Mouse (Mus musculus) kidney, postnatal 25 days (tissue): ENCODE data around the gene Acbd4.

Source experiments
- DNase-seq, 2 experiments: peaks; one replicate each; pipeline ENCODE4 v3.0.0; 2021; ENCODE audit warnings: mixed read lengths in 2 of 2

The Acbd4 gene

GRCm38 (mm10) chr11:103101481-103101865 is at the start of gene Acbd4, which contains the start of gene Plcd3:
Acbd4 (plus strand) TSS chr11:103101682.
Plcd3 (minus strand) TSS chr11:103101658.
- DNase-seq = peak; percentile 93 to 94

DNA sequence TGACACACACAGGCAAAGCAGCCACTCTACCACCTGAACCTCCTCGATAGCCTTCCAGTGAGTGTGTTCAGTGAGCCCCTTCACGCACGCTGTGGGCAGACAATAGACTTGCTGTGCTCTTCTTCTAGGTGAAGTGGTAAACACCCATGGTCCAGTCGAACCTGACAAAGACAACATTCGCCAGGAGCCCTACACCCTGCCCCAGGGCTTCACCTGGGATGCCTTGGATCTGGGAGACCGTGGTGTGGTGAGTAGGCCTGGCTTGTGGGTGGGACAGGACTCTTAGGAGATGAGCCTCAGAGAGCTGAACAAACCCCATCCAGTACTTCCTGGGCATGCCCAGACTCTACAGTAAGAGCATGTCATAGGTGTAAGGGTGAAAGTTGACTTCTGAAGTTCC is 49.4 kb upstream of the Acbd4 start:
- DNase-seq = no peak

DNA sequence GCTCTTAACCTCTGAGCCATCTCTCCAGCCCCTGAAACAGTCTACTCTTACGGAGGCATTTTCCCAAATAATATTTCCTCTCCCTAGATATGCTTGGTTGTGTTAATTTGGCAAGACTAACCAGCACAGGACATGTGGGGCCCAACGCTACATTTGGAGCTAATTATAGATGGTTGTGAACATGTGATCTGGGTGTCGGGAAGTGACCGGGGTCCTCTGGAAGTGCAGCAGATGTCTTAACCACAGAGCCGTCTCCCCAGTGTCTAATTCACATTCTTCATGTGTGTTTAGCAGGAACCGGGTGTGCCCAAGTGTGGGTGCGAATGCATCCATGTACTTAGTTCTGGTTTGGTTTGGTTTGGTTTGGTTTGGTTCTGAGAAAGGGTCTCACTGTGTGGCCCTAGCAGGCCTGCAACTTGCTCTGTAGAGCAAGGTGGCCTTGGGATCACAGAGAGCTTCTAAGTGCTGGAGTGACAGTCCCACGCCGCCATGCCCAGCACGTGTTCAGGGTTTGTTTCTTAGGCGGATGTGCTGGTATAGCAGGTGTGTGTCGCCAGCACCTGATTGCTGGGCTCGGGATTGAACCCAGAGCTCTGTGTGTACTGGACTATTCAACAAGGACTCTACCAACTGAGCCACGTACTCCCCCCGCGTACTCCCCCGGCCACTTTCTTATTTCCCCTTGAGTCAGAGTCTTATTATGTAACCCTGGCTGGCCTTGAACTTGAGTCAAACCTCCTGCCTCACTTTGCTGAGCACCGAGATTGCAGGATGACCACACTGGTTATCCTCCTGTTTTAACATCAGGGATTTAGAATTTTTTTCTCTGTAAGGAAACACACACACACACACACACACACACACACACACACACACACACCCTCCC is 48.0 kb upstream of the Acbd4 start:
- no peak for DNase-seq

DNA sequence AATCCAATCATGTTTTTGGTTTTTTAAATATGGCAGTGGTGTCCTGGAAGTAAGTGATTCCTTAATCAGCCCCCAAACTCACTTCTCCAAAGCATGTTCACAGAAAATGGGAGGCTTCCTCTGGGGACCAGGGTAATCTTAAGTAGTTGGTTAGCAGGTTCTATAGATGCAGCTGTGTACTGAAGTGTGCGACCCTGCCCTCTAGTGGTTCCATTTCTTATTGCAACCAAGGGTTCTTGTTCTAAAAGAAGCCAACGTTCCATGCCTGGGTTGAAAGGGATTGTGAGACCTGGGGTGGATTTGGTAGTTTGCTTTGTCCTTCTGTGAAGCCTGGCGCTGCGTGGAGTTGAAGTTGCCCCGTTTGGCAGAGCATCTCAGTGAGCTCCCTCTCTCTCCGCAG is 46.7 kb upstream of the Acbd4 start:
- DNase-seq = peak; percentile 62 to 90

DNA sequence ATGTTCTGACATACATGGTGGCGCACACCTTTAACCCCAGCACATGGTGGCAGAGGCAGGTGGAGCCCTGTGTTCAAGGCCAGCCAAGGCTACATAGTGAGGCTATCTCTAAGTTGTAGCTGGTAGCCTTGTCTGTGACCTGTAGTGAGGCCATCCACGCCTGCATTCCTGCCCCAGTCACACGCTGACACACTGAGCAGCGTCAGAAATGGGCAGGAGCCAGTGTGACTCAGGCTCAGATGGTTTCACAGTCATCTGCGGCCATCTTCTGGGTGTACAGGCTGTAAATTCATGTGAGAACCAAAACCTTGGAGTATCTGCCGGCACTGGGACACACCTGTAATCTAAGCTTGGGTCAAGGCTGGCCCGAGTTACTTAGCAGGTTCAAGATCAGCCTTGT is 44.8 kb upstream of the Acbd4 start:
- no peak for DNase-seq

- DNase-seq = no peak
Observed at GRCm38 (mm10) chr11:103058499-103059085, 42.9 kb upstream of the Acbd4 start.

- peak in 1 of 2 experiments; percentile 23 for DNase-seq
Observed at GRCm38 (mm10) chr11:103066191-103067050, 35.1 kb upstream of the Acbd4 start.

- no peak for DNase-seq
Observed at GRCm38 (mm10) chr11:103067051-103067361, 34.5 kb upstream of the Acbd4 start.

GRCm38 (mm10) chr11:103067457-103068001 is 34.0 kb upstream of the Acbd4 start:
- DNase-seq = peak in 1 of 2 experiments; percentile 40

DNA sequence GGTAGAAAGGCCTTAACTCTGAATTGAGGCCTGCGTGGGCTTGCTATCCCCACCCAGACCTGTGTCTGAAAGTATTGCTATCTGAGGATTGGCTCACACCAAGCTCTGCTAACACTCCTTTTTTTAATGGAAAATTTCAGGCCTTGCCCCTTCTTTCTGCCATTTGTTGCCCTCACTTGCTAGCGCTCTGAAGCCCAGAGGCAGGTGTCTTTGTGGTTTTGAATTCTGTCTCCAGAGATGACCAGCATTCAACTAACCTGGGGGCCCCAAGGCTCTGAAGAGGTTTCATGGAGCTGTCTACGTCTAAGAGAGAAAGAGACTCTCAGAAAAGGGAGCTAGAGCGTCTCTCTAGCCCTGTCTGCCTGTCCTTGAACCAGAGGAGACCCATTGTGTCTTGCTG is 33.2 kb upstream of the Acbd4 start:
- peak in 1 of 2 experiments; percentile 8 for DNase-seq

- peak in 1 of 2 experiments; percentile 29 for DNase-seq
Observed at GRCm38 (mm10) chr11:103068884-103069283, 32.6 kb upstream of the Acbd4 start.

DNA sequence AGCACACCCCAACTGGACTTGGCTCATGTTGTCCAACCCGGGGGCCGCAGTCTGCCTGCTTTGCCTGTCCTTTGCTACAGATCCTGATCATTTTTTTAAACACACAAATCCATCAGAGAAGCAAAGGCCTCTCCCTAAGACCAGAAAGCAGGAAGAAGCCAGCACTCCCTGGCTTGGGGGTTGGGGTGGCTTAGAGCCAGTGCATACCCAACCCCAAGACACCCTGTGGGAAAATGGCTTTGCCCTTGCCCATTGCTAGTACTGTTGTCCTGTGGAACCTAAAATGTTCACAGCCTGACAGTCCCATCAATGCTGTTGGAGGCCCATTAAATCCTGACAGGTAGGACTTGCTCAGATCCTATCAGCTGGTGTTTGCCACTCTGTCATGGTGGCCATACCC is 31.8 kb upstream of the Acbd4 start:
- peak in 1 of 2 experiments; percentile 32 for DNase-seq

DNA sequence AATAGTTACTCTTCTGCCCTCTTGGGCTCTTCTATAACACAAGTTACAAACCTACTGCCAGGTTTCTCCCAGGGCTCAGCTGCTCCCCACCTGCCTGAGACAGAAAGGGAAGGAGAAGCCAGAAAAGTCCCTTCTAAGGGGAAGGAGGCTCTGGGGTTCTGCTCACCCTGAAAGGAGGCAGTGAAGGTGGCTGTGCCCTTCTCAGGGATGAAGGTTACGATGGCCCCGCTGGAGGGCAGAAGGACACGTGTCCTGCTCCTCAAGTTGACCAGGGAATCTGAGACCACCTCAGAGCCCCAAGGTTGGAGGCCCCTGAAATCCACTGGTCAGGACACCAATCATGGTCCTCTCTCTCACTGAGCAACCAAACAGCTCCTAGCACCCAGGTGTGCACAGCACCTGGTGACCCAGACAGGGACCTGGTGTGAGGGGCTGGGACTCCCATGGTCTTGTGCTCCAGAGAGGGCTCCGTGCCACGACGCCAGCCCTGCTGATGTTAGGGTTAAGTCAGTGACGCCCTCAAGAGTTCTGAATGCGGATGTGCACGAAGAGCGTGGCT is 31.1 kb upstream of the Acbd4 start:
- peak in 1 of 2 experiments; percentile 28 for DNase-seq

DNA sequence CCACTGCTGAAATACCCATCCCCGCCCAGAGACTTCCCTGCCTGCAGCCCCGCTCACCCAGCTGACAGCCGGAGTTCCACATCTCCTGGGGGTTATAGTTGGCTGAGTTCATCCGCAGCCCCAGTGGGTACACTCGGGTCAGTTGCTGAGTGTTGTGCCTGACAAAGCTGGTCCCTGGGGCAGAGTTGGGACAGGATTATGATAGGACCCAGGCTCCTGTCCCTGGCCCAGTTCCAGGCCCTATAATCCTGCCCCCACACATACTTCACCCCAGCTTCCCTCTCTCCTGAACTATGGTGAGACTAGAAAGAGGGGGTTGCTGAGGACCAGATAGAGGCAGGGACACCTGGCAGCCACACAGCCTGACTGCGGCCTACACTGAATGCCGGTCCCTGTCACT is 27.8 kb upstream of the Acbd4 start:
- DNase-seq = no peak

DNA sequence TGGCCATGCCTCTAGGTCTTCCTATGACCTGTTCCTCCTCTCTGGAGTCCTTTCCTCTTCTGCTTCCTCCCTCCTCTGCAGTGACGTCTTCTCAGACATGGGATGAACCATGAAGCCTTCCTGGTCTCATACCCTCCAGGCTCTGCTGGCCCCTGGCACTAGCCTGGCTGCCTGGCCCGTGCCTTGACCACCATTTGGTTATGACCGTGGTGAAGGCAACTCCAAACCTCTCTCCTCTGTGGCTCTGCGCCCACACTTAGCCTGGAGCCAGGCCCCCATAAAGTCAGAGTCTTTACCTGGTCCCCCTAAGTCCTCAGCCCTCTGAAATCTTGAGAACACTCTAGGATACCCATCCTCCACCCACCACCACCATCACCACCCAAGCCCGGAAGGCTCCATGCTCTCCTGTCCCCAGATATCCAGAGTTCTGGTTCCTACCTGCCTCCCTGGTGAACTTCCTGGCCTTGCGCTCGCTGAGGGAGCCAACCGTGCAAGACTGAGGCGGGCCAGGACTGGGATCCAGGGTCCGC is 27.3 kb upstream of the Acbd4 start:
- no peak for DNase-seq

GRCm38 (mm10) chr11:103074796-103075323 is 26.6 kb upstream of the Acbd4 start:
- DNase-seq = no peak

GRCm38 (mm10) chr11:103076010-103076409 is 25.5 kb upstream of the Acbd4 start:
- no peak for DNase-seq

GRCm38 (mm10) chr11:103076581-103076980 is 24.9 kb upstream of the Acbd4 start:
- no peak for DNase-seq

- no peak for DNase-seq
Observed at GRCm38 (mm10) chr11:103078131-103078530, 23.4 kb upstream of the Acbd4 start.

- DNase-seq = no peak
Observed at GRCm38 (mm10) chr11:103080323-103081091, 21.0 kb upstream of the Acbd4 start.

GRCm38 (mm10) chr11:103081631-103082030 is 19.9 kb upstream of the Acbd4 start:
- DNase-seq = no peak
